Mouse (Mus musculus) heart, embryonic 14.5 days (tissue): ENCODE measurements around the gene Gm20521. TPM values are rescaled to one million over a fixed set of nuclear protein-coding genes. Genes with fewer than 3 reads are reported as not detected.
A peak's percentile ranks its signal among the peaks of the same experiment; 100 is the strongest.

Experiments
- ATAC-seq: fragments of 200-750 bp; cut with Nextera tagmentation; 2 replicates; pipeline ENCODE4 v1.8.0; 2017; ENCODE audit warnings: low read depth, moderate TSS enrichment; ENCODE audit not compliant: insufficient number of reproducible peaks, insufficient read depth, low FRiP score
- H3K27ac ChIP-seq, 2 experiments: fragments of 200-500 bp in 1 of 2; fragments of 300-500 bp in 1 of 2; sonication (generic) in 1 of 2; replicated peaks in 1 of 2; 2 replicates each; pipeline ENCODE4 v1.5.1; 2012 to 2014; ENCODE audit warnings: low read depth in 2 of 2, low read length in 2 of 2, control low read depth in 1 of 2, mild to moderate bottlenecking in 1 of 2, mixed read lengths in 1 of 2; ENCODE audit not compliant: control insufficient read depth in 1 of 2, insufficient read depth in 1 of 2
- H3K27me3 ChIP-seq: fragments of 300-500 bp; sonication (generic); 2 replicates; pipeline ENCODE4 v1.6.1; 2014; ENCODE audit warnings: mild to moderate bottlenecking, low read length, control low read depth; ENCODE audit not compliant: control insufficient read depth, insufficient read depth
- H3K36me3 ChIP-seq: fragments of 300-500 bp; sonication (generic); 2 replicates; pipeline ENCODE4 v1.6.1; 2014; ENCODE audit warnings: mild to moderate bottlenecking, control low read depth, low read length, mixed read lengths; ENCODE audit not compliant: control insufficient read depth, insufficient read depth
- H3K4me1 ChIP-seq, 2 experiments: fragments of 200-500 bp in 1 of 2; fragments of 300-500 bp in 1 of 2; sonication (generic) in 1 of 2; 2 replicates each; pipeline ENCODE4 v1.6.1; 2012 to 2014; ENCODE audit warnings: low read length in 2 of 2, control low read depth in 1 of 2, mixed read lengths in 1 of 2; ENCODE audit not compliant: control insufficient read depth in 2 of 2, insufficient read depth in 2 of 2
- H3K4me2 ChIP-seq: fragments of 300-500 bp; sonication (generic); 2 replicates; pipeline ENCODE4 v1.6.1; 2014; ENCODE audit warnings: mild to moderate bottlenecking, low read length
- H3K4me3 ChIP-seq, 2 experiments: fragments of 200-500 bp in 1 of 2; fragments of 300-500 bp in 1 of 2; sonication (generic) in 1 of 2; 2 replicates each; pipeline ENCODE4 v1.5.1; 2012 to 2014; ENCODE audit warnings: low read length in 2 of 2, mild to moderate bottlenecking in 2 of 2, control low read depth in 1 of 2, low read depth in 1 of 2, moderate library complexity in 1 of 2; ENCODE audit not compliant: control insufficient read depth in 1 of 2, insufficient read depth in 1 of 2
- H3K9ac ChIP-seq: fragments of 300-500 bp; sonication (generic); 2 replicates; pipeline ENCODE4 v1.6.1; 2014; ENCODE audit warnings: mild to moderate bottlenecking, low read length
- H3K9me3 ChIP-seq: fragments of 300-500 bp; sonication (generic); 2 replicates; pipeline ENCODE4 v1.6.1; 2016; ENCODE audit warnings: low read length, control low read depth; ENCODE audit not compliant: control insufficient read depth
- WGBS: fragments of 180-500 bp; shearing (Covaris S2); extraction: QIAGEN DNeasy Blood & Tissue Kit; methylation state at CpG from one replicate; pipeline ENCODE4 v1.1.7; 2014; 5-methylcytosine and 5-hydroxymethylcytosine counted together
- polyA plus RNA-seq: library from polyadenylated mRNA; unstranded; fragments of >200 nt; fragmentation: Nextera tagmentation; extraction: Ambion mirVana; gene quantifications from 2 replicates; pipeline ENCODE4 v1.2.1, GENCODE M21; 2014

Gm20521 gene
- polyA plus RNA-seq, 1 experiment from 2014 or later, result not detected

- ATAC-seq, result peak; percentile 66
Observed at GRCm38 (mm10) chr14:54894296-54895151, 11.3 kb downstream of the Gm20521 start.

GRCm38 (mm10) chr14:54897445-54897844, 14.2 kb downstream of the Gm20521 start:
- peak overlapping the region; percentile 32; the same call in 1 of the 2 replicates for H3K9ac ChIP-seq
- peaks cover 41% of the 10 kb centered on the region for H3K36me3 ChIP-seq
- H3K4me1 ChIP-seq, result peaks cover 6 to 22% of the 10 kb centered on the region in 2 experiments
- no peaks in the 10 kb centered on the region for H3K27me3 ChIP-seq
- H3K4me2 ChIP-seq, result no peak overlapping the region
- H3K27ac ChIP-seq, result peak overlapping the region; percentile 5 to 20; a peak in 1 of 4 replicates
- ATAC-seq, result no peak
- WGBS, result 24% methylated on average over 2 of the region's 2 CpGs
- no peak overlapping the region for H3K4me3 ChIP-seq
- H3K9me3 ChIP-seq, result no peaks in the 10 kb centered on the region

More at GRCm38 (mm10) chr14:54894296-54895151, 11.3 kb downstream of the Gm20521 start:
- Histone ChIP-seq H3K36me3 (peaks cover 41% of the 10 kb centered on the region), H3K9me3 (no peaks in the 10 kb centered on the region), H3K9ac (peak overlapping the region; percentile 100), H3K27me3 (no peaks in the 10 kb centered on the region), H3K27ac (peak overlapping the region; percentile 71 to 97), H3K4me1 (peaks cover 6 to 25% of the 10 kb centered on the region in 2 experiments), H3K4me2 (peak overlapping the region; percentile 75), H3K4me3 (peak overlapping the region; percentile 64 to 98)
- under 1% methylated on average over 43 of the region's 54 CpGs for WGBS

GRCm38 (mm10) chr14:54900383-54900782, 17.1 kb downstream of the Gm20521 start:
- no peak overlapping the region for H3K4me2 ChIP-seq
- no peaks in the 10 kb centered on the region for H3K9me3 ChIP-seq
- WGBS, result under 1% methylated on average over 3 of the region's 3 CpGs
- H3K36me3 ChIP-seq, result peaks cover 43% of the 10 kb centered on the region
- H3K4me3 ChIP-seq, result no peak overlapping the region
- peaks cover 3 to 21% of the 10 kb centered on the region in 2 experiments; a peak in 3 of 4 replicates for H3K4me1 ChIP-seq
- H3K27me3 ChIP-seq, result no peaks in the 10 kb centered on the region
- no peak overlapping the region for H3K9ac ChIP-seq
- H3K27ac ChIP-seq, result no peak overlapping the region
- ATAC-seq, result no peak

GRCm38 (mm10) chr14:54903641-54904040, 20.4 kb downstream of the Gm20521 start:
- Histone ChIP-seq H3K9me3 (no peaks in the 10 kb centered on the region), H3K27me3 (no peaks in the 10 kb centered on the region), H3K4me3 (no peak overlapping the region), H3K4me2 (no peak overlapping the region), H3K36me3 (peaks cover 38% of the 10 kb centered on the region), H3K9ac (no peak overlapping the region), H3K27ac (no peak overlapping the region), H3K4me1 (0 out of 4 replicates have a peak, but pooled peaks cover 0 to 8% of the 10 kb centered on the region in 2 experiments)
- ATAC-seq, result no peak
- WGBS, result 91% methylated on average over 4 of the region's 4 CpGs

- Histone ChIP-seq H3K4me2 (no peak overlapping the region), H3K27me3 (no peaks in the 10 kb centered on the region), H3K9me3 (no peaks in the 10 kb centered on the region), H3K4me1 (peaks cover 15 to 27% of the 10 kb centered on the region in 2 experiments), H3K9ac (peak overlapping the region; percentile 40; the same call in 1 of the 2 replicates), H3K4me3 (no peak overlapping the region), H3K27ac (no peak overlapping the region; a peak in 1 of 4 replicates), H3K36me3 (peaks cover 47% of the 10 kb centered on the region)
- ATAC-seq, result no peak
- 71% methylated on average over 7 of the region's 7 CpGs for WGBS
Observed at GRCm38 (mm10) chr14:54908682-54909081, 25.4 kb downstream of the Gm20521 start.

GRCm38 (mm10) chr14:54912109-54912850, 29.0 kb downstream of the Gm20521 start:
- Histone ChIP-seq H3K4me3 (peak overlapping the region; percentile 56 to 91), H3K4me2 (peak overlapping the region; percentile 99), H3K27ac (peak overlapping the region in 1 of 2 experiments; percentile 72; a peak in 2 of 4 replicates), H3K36me3 (peaks cover 48% of the 10 kb centered on the region), H3K9ac (peak overlapping the region; percentile 94), H3K4me1 (peaks cover 15 to 18% of the 10 kb centered on the region in 2 experiments), H3K27me3 (no peaks in the 10 kb centered on the region), H3K9me3 (no peaks in the 10 kb centered on the region)
- ATAC-seq, result peak; percentile 48
- WGBS, result 4% methylated on average over 61 of the region's 69 CpGs

- WGBS, result 0% methylated on average over 25 of the region's 28 CpGs
- Histone ChIP-seq H3K4me3 (peak within 1 kb of the TSS; percentile 56 to 91), H3K9me3 (no peaks in the 10 kb centered on the region), H3K27ac (peak within 1 kb of the TSS in 1 of 2 experiments; percentile 72; a peak in 2 of 4 replicates), H3K4me1 (peaks cover 15 to 18% of the 10 kb centered on the region in 2 experiments), H3K36me3 (peaks cover 48% of the 10 kb centered on the region), H3K9ac (peak within 1 kb of the TSS; percentile 94), H3K27me3 (no peaks in the 10 kb centered on the region), H3K4me2 (peak within 1 kb of the TSS; percentile 99)
- peak; percentile 76 for ATAC-seq
Observed at GRCm38 (mm10) chr14:54912886-54913285, 29.6 kb downstream of the Gm20521 start, which contains the start of gene Slc22a17. TSS of gene Slc22a17 (minus strand) at chr14:54913132.
